Mouse (Mus musculus) spleen, embryonic (tissue): ENCODE measurements around the gene Fkrp.

Source experiments
- CTCF ChIA-PET: fragments of 350-600 bp; sonication (Branson Sonifier 250); formaldehyde crosslinking; loops from one replicate; lab custom pipeline; 2022; lab: Charles Lee

Fkrp gene

GRCm38 (mm10) chr7:16816475-16817122, at the start of gene Fkrp:
TSS of gene Fkrp (minus strand) at chr7:16816732.
- CTCF ChIA-PET = interaction anchor here (0.6 kb wide), 1 partner anchor 191 kb away, joined by 4 read pairs; no protein-coding TSS in a partner anchor

- CTCF ChIA-PET = interaction anchor here (0.6 to 2.3 kb wide), 5 partner anchors 12 to 40 kb away, joined by 3 to 7 read pairs (median 5); no protein-coding TSS in a partner anchor
Observed at GRCm38 (mm10) chr7:16859902-16860651, 43.5 kb upstream of the Fkrp start.

GRCm38 (mm10) chr7:16858336-16858735, 41.8 kb upstream of the Fkrp start:
- CTCF ChIA-PET = interaction anchor here (0.7 to 2.3 kb wide), 3 partner anchors 10 to 36 kb away, joined by 4 to 7 read pairs (median 5); no protein-coding TSS in a partner anchor

DNA sequence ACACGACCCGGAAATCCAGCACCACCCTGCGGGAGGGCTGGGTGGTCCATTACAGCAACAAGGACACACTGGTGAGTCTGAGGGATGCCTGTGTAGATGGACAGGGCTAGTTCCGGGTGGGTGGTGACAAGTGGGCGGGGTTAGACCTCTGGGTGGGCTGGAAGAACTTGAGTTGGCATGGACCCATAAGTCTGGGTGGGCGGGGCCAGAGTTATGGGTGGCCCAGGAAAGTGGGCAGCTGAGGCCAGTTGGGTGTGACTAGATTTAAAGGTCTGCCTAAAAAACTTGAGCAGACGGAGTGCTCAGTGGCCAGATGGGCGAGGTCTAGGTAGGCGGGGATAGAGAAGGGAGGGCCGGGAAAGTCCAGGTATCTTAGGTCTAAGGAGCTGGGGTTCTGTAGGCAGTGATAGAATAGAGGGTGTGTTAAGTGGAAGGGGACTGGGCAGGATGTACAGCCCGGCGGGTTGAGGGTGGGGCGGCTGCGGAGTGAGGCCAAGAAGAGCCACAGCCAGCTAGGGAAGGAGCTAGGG, 36.8 kb upstream of the Fkrp start:
- CTCF ChIA-PET = interaction anchor here (0.6 to 1.1 kb wide), 4 partner anchors 12 to 430 kb away, joined by 3 to 11 read pairs (median 3); no protein-coding TSS in a partner anchor

DNA sequence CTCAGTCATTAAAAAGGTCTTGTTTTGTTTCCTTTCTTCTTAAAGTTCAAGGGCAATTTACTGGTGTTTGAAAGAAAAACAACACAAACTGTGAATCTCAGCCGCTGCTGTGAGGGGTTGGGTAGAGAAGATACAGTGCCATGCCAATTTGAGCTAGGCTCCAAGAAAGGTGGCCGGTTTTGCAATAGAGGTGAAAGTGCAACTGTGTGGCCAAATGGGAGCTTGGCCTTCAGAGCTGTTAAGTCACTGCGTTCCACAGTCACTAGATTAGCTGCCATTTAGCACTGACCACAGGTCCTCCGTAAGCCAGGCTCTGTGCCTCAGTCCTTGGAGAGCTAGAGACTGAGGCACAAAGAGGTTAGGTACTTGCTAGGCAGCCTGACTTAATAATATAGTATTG, 35.1 kb upstream of the Fkrp start:
- CTCF ChIA-PET = no interaction called here

GRCm38 (mm10) chr7:16848579-16848978, 32.0 kb upstream of the Fkrp start:
- CTCF ChIA-PET = interaction anchor here (0.7 to 1.4 kb wide), 2 partner anchors 9 to 11 kb away, joined by 3 to 4 read pairs; no protein-coding TSS in a partner anchor

DNA sequence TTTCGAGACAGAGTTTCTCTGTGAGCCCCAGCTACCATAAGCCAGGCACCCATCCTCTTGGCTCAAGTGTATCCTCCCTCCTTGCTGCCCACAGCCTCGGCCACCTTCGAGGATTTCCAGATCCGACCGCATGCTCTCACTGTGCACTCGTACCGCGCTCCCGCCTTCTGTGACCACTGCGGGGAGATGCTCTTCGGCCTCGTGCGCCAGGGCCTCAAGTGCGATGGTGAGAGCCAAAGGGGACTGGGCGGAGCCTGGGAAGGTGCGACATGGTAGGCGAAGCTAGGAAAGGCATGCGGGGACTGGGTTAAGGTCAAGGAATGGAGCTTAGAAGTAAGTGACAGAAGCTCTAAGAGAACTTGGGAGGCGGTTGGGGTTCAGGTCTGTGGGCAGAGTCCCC, 31.0 kb upstream of the Fkrp start:
- CTCF ChIA-PET = interaction anchor here (0.8 to 1.4 kb wide), 2 partner anchors 11 to 25 kb away, joined by 4 read pairs; no protein-coding TSS in a partner anchor

GRCm38 (mm10) chr7:16846775-16847174, 30.2 kb upstream of the Fkrp start:
- CTCF ChIA-PET = interaction anchor here (1.5 kb wide), 1 partner anchor 20 kb away, joined by 10 read pairs; no protein-coding TSS in a partner anchor

GRCm38 (mm10) chr7:16845820-16846167, 29.3 kb upstream of the Fkrp start:
- CTCF ChIA-PET = interaction anchor here (0.9 to 1.6 kb wide), 3 partner anchors 14 to 19 kb away, joined by 3 to 10 read pairs (median 5); no protein-coding TSS in a partner anchor

- CTCF ChIA-PET = interaction anchor here (0.9 to 1.6 kb wide), 3 partner anchors 14 to 19 kb away, joined by 3 to 10 read pairs (median 5); no protein-coding TSS in a partner anchor
Observed at GRCm38 (mm10) chr7:16845072-16845819, 28.7 kb upstream of the Fkrp start.

GRCm38 (mm10) chr7:16844696-16845071, 28.2 kb upstream of the Fkrp start:
- CTCF ChIA-PET = interaction anchor here (1.6 kb wide), 1 partner anchor 15 kb away, joined by 5 read pairs; no protein-coding TSS in a partner anchor

GRCm38 (mm10) chr7:16843441-16844171, 27.1 kb upstream of the Fkrp start:
- CTCF ChIA-PET = interaction anchor here (0.6 kb wide), 1 partner anchor 19 kb away, joined by 3 read pairs; no protein-coding TSS in a partner anchor

DNA sequence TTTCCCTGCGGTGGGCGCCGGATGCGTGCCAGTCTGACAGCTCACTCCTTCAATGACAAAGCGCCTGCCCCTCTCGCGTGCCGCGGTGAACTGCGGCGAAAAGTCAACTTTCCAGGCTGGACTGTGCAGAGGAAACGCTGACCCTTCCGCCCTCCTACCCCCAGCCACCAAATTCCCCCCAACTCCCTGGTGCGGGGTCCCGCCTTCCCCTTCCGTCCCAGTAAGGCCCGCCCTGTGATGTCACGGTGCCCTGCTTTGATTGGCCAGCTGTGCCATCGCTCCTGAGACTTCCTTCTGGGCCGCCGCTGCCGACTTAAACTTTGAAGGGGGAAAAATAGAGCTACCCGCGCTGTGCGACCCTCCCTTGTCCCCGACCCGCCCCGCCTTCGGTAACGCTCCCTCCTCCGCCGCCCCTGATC, 26.1 kb upstream of the Fkrp start, which contains the start of gene Prkd2:
Prkd2 (plus strand) TSS at position 258 of the 419 bp plus-strand sequence.
- CTCF ChIA-PET = no interaction called here

GRCm38 (mm10) chr7:16841561-16842560, 25.3 kb upstream of the Fkrp start:
- CTCF ChIA-PET = no interaction called here

GRCm38 (mm10) chr7:16841078-16841477, 24.5 kb upstream of the Fkrp start:
- CTCF ChIA-PET = no interaction called here

- CTCF ChIA-PET = no interaction called here
Observed at GRCm38 (mm10) chr7:16840109-16840491, 23.6 kb upstream of the Fkrp start.

GRCm38 (mm10) chr7:16839427-16840108, 23.0 kb upstream of the Fkrp start:
- CTCF ChIA-PET = no interaction called here

DNA sequence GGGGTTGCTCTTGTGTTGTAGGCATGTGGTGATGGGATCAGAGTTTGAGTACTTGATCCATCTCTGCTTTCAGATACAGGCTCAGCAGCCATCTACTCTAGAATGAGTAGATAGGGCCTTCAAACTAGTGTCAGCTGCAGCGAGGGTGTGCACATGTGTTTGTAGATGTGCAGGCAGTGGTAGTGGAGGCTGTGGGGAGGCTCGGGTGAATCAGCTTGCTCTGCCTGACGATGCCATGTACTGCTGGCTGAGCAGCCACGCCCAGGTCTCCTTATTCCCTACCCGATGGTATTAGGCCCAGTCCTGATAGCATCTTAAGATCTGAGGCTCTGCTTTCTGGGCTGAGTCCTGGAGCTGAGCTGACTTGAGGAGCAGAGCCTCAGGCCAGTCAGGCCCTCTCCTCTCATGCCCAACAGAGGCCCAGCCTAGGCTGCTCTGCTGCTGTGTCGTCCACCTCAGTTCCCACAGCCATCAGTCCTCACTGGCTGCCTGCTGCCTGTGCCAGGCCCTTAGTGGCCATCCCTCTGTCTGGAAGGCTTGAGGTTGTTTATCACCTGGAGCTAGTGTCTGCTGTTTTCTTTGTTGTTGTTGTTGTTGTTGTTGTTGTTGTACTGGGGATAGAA, 22.4 kb upstream of the Fkrp start:
- CTCF ChIA-PET = interaction anchor here (0.6 kb wide), 1 partner anchor 78 kb away, joined by 8 read pairs; no protein-coding TSS in a partner anchor
